In genomic region chr2:59470326-59471031, GRCm38 (mm10) we compare ENCODE assay signal across 8 mouse cellular contexts. TPM values are rescaled to one million over a fixed set of nuclear protein-coding genes. Genes with fewer than 3 reads are reported as not detected.
A peak's percentile ranks its signal among the peaks of the same experiment; 100 is the strongest.
DNase-seq lines count a peak whose midpoint lies in the region; ATAC-seq lines count a peak whose summit lies in the region.

No protein-coding gene starts in this region.

- 70% methylated on average over 11 of the region's 11 CpGs for WGBS in kidney, embryonic 15.5 days
- 51% methylated on average over 11 of the region's 11 CpGs for WGBS in embryonic facial prominence, embryonic 13.5 days
- WGBS in limb, embryonic 12.5 days: 75% methylated on average over 11 of the region's 11 CpGs

- H3K9me3 ChIP-seq in kidney, embryonic 15.5 days (replicated peaks): no peaks in the 10 kb centered on the region
- no peaks in the 10 kb centered on the region for H3K9me3 ChIP-seq in embryonic facial prominence, embryonic 13.5 days
- H3K9me3 ChIP-seq in limb, embryonic 12.5 days: no peaks in the 10 kb centered on the region

- H3K9ac ChIP-seq in kidney, embryonic 15.5 days: no peak overlapping the region
- H3K9ac ChIP-seq in embryonic facial prominence, embryonic 13.5 days: 0 out of 2 replicates have a peak overlapping the region, but pooled peaks have one; percentile 7
- no peak overlapping the region for H3K9ac ChIP-seq in limb, embryonic 12.5 days (replicated peaks)

- ATAC-seq in kidney, embryonic 15.5 days (replicated peaks; ENCODE audit: low FRiP score): no peak
- ATAC-seq in embryonic facial prominence, embryonic 13.5 days (ENCODE audit: insufficient number of reproducible peaks, insufficient read depth, low FRiP score, low TSS enrichment, low read depth): no peak
- ATAC-seq in limb, embryonic 12.5 days (ENCODE audit: insufficient number of reproducible peaks, insufficient read depth, low FRiP score, low TSS enrichment, low read depth): no peak

- H3K36me3 ChIP-seq in kidney, embryonic 15.5 days: no peaks in the 10 kb centered on the region
- H3K36me3 ChIP-seq in embryonic facial prominence, embryonic 13.5 days: no peaks in the 10 kb centered on the region
- H3K36me3 ChIP-seq in limb, embryonic 12.5 days: no peaks in the 10 kb centered on the region

- H3K27me3 ChIP-seq in kidney, embryonic 15.5 days: no peaks in the 10 kb centered on the region
- no peaks in the 10 kb centered on the region for H3K27me3 ChIP-seq in embryonic facial prominence, embryonic 13.5 days
- no peaks in the 10 kb centered on the region for H3K27me3 ChIP-seq in limb, embryonic 12.5 days

- no peak overlapping the region for H3K27ac ChIP-seq in kidney, embryonic 15.5 days
- H3K27ac ChIP-seq in embryonic facial prominence, embryonic 13.5 days: peak overlapping the region; percentile 80
- H3K27ac ChIP-seq in limb, embryonic 12.5 days: 0 out of 2 replicates have a peak overlapping the region, but pooled peaks have one; percentile 30

- DNase-seq in kidney, adult 9 months: peak; percentile 13
- DNase-seq in Muller cell, postnatal 12 days (ENCODE audit: inconsistent ontology term): peak; percentile 82
- DNase-seq in yolk sac, embryonic 10.5 days (ENCODE audit: low spot score): no peak
- DNase-seq in gastrocnemius, postnatal 25 days: no peak
- DNase-seq in embryo, embryonic 11 days: no peak

- H3K4me2 ChIP-seq in kidney, embryonic 15.5 days: no peak overlapping the region
- no peak overlapping the region for H3K4me2 ChIP-seq in embryonic facial prominence, embryonic 13.5 days
- H3K4me2 ChIP-seq in limb, embryonic 12.5 days: no peak overlapping the region

- peaks cover 3% of the 10 kb centered on the region; the same call in 1 of the 2 replicates for H3K4me1 ChIP-seq in kidney, embryonic 15.5 days
- peaks cover 36% of the 10 kb centered on the region for H3K4me1 ChIP-seq in embryonic facial prominence, embryonic 13.5 days
- 0 out of 2 replicates have a peak, but pooled peaks cover 9% of the 10 kb centered on the region for H3K4me1 ChIP-seq in limb, embryonic 12.5 days (replicated peaks)

- no peak overlapping the region for H3K4me3 ChIP-seq in kidney, embryonic 15.5 days (replicated peaks)
- H3K4me3 ChIP-seq in embryonic facial prominence, embryonic 13.5 days: no peak overlapping the region
- H3K4me3 ChIP-seq in limb, embryonic 12.5 days (replicated peaks): no peak overlapping the region

RNA-seq across cellular contexts. Expression of gene Dapl1, which starts 14.0 kb away (rescaled TPM):
- 6.4 and 6.9 TPM in 2 replicates for polyA plus RNA-seq in kidney, embryonic 15.5 days (2015; fragmentation: Nextera tagmentation; extraction: Ambion mirVana)
- 15.9 and 21.6 TPM in 2 replicates for polyA plus RNA-seq in embryonic facial prominence, embryonic 13.5 days (2015; fragmentation: Nextera tagmentation; extraction: Ambion mirVana)
- polyA plus RNA-seq in limb, embryonic 12.5 days (2016; fragmentation: Nextera tagmentation; extraction: Ambion mirVana): 2.1 and 2.2 TPM in 2 replicates
- total RNA-seq in gastrocnemius, postnatal 25 days (2021): not detected

Comparison
In these comparisons a context has a peak if more than half of its experiments do, and no peak if none do; other contexts are left out.
1. DNase-seq: peak in kidney, adult 9 months (single experiment) and Muller cell, postnatal 12 days (single experiment); none in yolk sac, embryonic 10.5 days (single experiment), gastrocnemius, postnatal 25 days (single experiment) and embryo, embryonic 11 days (single experiment).